Mouse (Mus musculus): Measurements from ENCODE around the gene Dctpp1.

Dctpp1 gene

DNA sequence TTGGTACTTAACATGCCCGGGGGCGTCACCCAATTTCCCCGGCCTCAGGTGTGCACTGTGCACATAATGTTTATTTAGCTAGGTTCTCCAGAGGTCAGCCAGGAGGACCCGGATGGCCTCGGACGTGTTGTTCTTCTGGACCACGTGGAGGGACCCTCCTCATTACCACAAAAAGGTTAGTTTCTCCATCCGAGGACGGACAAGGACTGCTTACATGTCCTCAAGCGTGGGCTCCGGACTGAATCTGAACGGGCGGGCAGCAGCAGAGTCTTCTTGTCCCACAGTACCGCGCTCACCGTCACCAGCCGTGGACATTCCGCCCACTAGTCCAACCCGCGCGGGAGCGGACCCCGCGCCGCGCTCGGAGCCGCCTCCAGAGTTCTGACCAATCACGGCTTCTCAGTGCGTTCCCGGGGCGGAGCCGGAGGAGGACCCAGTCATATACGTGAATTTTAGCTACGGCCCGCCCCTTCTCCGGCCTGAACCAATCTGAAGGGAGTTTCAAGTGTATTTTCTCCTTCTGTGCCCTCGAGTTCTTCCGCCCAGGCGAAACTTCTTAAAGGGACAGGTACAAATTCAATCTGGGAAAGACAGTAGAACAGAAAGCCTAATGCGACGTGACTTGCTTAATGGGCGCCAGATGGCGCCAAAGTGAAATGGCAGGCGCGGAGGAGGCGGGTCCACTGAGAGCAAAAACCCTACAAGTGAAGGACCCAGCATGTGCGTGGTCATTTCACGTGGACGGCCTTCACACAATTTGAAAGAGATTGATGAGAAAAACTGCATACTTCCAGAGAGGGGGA lies at the start of gene Dctpp1:
TSS of gene Dctpp1 (minus strand) at position 401 of the 803 bp plus-strand sequence.
- DNase-seq = peak; percentile 98

DNA sequence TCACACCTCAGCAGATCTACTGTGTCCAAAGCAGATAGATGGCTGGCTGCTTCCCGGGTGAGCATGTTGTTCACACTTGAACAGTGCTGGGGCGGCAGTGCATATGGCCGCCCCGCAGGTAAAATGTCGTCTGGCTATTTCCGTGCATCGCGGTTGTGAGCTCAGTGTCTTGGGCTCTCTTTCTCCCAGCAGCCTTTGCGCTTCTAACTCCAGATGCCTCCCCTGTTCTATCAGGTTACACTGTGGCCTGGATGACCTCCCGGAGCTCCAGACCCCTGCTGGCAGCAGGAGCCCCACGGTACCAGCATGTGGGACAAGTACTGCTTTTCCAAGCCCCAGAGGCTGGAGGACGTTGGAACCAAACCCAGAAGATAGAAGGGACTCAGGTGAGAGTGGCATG lies 49.4 kb upstream of the Dctpp1 start:
- no peak for DNase-seq

DNA sequence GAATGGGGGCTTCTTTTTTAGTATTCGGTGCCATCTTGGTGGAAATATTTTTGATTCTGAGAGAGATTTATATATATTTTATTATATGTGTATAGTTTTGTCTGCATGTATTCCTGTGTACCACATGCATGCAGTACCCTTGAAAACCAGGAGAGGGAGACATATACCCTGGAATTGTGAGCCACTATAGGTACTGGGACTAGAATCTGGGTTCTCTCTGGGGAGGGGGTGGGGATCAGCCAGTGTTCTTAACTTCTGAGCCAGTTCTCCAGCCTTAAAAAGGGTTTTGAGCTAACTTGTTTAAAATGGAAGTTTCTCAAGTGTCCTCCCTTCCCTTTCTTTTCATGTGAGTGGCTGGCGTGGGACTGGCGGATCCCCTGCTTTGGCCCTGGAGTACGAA lies 48.4 kb upstream of the Dctpp1 start:
- peak; percentile 29 for DNase-seq

DNA sequence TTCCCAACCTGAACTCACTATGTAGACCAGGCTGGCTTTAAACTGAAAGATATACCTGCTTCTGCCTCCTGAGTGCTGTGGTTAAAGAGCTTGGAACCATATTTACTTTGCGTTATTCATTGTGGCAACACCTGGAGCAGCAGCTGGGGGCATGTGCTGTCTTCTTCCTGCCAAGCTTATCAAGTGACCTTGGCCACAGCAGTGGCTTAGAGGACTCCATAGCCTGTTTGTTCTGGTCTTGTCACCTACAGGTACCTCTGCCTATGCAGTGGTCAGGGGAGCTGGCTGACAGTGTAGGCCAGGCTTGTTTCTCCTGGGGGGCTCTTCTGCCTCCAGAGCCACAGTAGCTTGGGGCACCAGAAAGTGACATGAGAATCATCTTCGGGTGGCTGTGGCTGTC lies 47.9 kb upstream of the Dctpp1 start:
- no peak for DNase-seq

DNA sequence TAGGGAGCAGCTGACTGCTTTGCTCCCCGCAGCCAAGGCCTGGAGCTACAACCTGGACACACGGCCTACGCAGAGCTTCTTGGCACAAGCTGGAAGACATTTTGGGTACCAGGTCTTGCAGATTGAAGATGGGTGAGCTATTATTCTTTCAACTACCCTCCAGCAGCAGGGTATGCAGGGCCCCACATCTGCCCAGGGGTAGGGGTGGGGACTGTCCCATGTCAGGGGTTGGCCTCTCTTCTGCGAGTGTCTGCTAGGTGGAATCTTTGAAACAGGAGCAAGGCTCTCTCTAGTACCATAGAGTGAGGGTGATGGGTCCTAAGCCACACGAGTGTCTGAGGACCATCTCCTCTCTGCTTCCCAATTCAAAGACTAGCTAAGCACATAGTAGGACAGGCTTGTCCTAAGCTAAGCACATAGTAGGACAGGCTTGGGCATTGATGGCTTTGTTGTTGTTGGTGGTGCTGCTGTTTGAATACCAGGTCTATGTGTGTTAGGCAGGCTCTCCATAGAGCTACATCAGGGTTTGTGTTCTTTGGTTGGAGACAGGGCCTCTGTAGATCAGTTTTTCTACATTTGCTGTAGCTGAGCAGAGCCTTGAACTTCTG lies 37.2 kb upstream of the Dctpp1 start:
- DNase-seq = no peak

DNA sequence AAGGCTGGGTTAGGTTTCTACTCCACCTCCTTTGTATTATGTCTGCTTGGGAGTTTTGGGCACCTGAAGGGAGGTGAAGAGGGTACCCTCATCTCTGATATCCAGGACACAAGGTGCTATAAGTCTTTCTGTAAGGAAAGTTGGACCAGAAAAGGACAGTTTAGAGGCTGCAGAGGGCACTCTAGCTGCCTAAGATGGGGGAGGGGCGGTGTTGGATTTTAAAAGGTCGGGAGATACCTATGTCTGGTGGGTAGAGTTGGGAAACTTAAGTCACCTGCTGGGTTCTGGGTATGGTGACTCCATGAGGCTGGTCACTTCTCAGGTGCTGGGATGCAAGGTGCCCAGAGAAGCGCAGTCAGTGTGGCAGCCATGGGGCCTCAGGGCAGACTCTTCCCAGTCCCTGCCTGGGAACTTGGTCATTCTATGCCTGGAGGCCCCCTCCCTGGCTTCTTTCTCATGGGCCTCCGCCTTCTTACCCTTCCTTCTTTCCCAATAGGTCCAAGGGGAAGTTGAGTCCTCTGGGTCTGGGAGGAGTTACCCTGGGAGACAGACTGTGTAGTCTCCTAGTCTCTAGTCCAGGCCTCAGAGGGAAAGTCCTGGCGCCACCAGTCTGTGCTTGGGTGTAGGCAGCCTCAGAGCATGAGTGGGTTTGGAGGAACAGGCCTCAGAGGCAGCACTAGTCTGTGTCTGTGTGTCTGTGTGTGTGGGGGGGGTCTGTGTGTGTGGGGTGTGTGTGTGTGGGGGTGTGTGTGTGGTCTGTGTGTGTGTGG lies 36.5 kb upstream of the Dctpp1 start:
- no peak for DNase-seq

DNA sequence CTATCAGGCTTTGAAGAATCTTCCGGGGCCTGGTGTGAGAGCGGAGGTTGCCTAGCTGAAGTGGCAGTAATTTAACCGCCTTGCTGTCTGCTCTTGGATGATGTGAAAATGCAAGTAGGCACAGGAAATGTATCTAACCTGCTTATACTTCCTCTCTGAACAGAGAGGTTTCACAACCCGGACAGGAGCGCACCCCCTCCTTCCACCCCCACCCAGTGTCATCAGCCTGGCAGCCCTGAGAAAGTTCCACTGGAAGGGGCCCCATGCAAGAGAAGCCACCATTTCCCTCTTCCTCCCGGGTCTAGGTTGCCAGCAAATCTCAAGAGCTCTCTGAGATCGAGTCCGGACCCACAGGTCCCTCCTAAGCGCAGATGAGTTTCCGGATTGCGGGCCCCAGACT lies 35.6 kb upstream of the Dctpp1 start, which contains the start of gene Itgal:
TSS of gene Itgal (plus strand) at position 163 of the 400 bp plus-strand sequence.
- DNase-seq = no peak

DNA sequence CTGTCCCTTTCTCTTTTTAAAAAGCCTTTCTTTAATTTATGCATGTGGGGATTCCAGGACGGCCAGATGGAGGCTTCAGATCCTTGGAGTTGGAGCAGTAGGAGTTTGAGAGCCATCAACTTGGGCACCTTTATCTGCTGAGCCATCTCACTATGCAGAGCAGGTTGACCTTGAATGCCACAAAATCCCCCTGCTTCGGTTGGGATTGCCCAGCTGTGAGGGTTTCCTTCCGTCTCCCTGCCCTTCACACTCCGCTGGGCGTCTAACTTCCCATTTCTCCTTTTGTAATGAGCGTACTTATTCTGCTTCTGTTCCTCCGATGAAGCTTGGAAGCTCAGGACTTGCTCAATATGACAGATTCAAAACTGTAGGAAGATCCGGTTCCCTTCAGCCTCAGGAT lies 29.6 kb upstream of the Dctpp1 start:
- DNase-seq = no peak

DNA sequence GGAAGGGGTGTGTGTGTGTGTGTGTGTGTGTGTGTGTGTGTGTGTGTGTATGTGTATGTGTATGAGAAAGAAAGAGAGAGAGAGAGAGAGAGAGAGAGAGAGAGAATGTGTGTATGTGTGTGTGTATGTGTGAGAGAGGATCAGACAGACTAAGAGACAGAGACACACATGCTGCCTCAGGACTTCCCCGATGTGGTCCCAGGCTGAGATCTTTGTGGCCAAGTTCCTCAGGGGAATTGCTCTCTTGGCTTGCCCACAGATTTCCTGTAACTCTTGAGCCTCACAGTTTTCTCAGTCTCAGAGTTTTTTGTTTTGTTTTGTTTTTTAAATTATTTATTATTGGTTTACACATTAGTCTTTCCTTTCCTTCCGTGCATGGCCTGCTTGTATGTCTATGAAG lies 28.8 kb upstream of the Dctpp1 start:
- DNase-seq = no peak

DNA sequence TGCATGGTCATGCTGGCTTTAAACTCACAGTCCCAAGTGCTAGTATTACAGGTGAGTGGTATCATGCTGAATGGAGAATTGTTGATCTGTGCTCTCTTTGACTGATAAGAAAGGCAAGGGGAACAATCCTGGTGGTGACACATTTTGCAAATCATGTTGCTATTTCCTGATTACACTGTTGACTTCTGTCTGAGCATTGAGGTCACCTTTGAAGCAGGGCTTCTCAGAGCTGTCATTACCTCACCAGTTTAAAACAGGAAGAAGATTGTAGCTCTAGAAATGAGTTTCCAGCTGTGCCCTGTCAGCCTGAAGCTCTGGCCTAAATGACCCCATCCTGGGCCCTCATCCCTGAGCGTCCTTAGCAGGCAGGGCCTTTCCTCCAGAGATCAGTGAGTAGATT lies 27.4 kb upstream of the Dctpp1 start:
- DNase-seq = no peak

DNA sequence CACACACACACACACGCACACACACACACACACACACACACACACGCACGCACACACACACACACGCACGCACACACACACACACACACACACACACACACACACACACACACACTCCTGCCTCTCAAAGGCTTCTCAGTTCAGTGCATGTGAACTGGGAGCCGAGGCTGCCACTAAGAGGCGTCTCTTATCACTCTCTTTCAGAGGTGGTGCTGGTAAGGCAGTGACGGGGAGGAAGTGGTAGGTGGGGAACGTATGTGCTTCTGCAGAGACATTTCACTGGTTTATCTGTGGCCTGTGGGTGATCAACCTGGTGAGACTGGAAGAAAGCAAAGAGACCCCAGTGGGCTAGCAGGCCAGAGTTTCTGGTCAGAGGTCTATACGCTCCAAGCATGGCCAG lies 24.6 kb upstream of the Dctpp1 start:
- no peak for DNase-seq

DNA sequence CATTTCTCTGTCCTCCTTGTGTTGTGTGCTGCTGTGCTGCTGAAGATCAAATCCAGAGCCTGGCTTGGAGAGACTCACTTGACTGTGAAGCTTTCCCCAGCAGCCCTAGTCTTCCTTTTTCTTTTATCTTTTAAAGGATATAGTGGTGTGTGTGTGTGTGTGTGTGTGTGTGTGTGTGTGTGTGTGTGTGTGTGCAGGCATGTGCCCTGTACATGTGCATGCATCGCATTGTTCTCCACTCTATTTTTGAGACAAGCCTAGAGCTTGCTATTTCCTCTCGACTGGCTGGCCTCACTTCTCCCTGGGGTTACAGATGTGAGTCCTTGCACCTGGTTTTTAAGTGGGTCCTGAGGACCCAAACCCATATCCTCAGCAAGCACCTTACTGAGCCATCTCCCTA lies 21.7 kb upstream of the Dctpp1 start:
- no peak for DNase-seq

DNA sequence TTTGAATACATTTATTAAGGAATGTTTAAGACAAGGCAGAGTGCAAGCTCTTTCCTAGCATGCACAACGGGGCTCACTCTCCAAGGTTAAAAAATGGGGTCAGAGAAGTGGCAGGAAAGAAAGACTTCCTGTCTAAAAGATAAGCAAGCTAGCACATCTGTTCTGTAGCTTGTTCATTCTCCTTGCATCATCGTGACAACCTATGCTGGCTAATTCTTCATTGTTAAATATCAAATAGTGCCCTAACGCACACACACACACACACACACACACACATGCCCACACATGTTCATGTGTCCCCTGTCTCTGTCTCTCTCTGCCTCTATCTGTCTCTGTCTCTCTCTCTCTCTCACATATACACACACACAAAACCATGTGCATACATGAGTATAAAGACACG lies 20.6 kb upstream of the Dctpp1 start:
- no peak for DNase-seq

DNA sequence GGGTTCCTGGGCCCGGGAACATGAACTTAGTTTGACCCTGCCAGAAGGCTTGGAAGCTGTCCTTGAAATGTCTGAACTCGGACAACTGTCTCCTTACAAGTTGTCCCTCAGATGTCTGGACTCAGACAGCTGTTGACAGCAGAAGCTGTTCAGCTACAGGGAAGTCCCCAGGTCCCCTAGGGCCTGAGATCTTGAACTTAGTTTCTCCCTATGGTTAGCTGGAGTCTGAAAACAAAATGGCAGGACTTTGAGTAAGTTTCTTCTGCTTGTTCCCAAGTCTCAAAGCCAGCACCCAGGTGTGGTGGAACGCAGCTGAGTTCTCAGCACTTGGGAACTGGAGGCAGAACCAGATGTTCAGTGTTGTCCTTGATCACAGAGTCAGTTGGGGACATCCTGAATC lies 19.6 kb upstream of the Dctpp1 start:
- no peak for DNase-seq

DNA sequence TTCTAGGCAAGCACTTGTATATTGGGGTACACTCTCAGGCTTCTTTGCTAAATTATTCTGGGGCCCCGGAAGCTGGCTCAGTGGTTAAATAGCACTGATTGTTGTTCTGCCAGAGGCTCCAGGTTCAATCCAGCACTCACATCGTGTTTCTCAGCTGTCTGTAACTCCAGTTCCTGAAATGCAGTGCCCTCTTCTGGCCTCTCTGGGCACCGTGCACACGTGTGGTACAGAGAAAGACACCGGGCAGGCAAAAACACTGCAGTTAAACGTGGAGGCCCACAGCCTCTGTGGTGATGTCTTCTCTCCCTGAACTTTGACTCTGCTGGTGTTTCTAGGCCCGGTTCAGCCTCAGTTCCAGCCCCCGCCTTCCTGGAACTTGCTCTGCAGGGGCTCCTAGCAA lies 17.8 kb upstream of the Dctpp1 start:
- DNase-seq = no peak

DNA sequence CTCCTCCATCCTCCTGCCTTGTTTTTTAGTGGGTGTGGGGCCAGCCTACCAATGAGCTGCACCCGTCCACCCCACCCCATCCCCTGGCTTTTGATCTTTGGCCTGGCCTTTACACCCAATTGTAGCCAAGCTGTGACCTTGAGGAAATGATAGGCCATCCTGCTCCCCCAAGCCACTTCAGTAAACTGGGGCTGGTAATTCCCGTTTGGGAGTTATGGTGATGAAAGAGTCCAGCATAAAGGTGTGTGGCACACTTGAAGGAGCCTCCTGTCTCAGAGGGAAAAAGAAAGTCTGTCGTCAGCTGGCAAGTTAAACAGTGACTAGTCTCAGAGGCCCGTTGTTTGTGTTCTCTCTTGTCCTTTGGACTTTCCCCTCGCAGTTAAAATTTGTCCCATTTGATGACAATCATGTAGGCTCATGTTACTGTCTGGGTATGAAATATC lies 16.0 kb upstream of the Dctpp1 start:
- no peak for DNase-seq

DNA sequence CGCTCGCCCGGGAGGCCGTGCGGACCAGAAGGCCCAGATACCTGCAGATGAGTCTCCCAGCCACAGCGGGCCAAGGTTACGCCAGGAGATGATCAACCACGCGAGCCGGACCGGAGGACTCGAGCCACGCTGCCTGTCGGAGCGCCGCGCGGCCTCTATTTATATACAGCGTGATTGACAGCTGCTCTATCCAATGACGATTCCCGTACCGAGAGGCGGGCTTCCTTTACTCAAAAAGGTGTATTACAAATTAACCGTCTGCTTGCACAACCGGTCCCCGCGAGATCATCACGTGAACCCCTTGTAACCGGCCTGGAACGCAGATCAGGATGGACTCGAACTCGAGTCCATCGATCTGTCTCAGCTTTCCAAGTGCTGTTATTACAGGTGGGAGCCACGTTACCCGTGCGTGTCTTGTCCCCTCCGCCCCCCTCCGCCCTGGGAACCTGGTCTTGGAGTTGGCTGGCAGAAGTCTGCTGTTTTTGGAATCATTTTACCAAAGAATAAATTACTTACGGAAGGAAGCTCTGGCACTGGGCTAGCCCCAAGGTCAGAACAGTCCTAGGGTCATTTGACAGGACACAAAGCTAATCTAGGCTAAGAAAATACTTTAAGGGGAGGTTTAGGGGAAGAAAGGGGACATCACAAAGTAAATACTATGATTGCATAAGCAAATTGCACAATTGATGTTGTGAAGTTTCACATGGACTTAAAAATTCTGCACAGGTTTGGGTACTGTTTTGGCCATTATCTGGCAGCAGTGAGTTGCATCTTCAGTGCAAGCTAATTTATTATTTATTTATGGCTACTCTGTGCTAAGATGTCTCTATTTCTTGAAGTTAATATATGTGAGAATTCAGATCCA lies 13.6 kb upstream of the Dctpp1 start, which contains the start of gene Sephs2:
TSS of gene Sephs2 (minus strand) at position 131 of the 865 bp plus-strand sequence.
- peak; percentile 92 for DNase-seq

DNA sequence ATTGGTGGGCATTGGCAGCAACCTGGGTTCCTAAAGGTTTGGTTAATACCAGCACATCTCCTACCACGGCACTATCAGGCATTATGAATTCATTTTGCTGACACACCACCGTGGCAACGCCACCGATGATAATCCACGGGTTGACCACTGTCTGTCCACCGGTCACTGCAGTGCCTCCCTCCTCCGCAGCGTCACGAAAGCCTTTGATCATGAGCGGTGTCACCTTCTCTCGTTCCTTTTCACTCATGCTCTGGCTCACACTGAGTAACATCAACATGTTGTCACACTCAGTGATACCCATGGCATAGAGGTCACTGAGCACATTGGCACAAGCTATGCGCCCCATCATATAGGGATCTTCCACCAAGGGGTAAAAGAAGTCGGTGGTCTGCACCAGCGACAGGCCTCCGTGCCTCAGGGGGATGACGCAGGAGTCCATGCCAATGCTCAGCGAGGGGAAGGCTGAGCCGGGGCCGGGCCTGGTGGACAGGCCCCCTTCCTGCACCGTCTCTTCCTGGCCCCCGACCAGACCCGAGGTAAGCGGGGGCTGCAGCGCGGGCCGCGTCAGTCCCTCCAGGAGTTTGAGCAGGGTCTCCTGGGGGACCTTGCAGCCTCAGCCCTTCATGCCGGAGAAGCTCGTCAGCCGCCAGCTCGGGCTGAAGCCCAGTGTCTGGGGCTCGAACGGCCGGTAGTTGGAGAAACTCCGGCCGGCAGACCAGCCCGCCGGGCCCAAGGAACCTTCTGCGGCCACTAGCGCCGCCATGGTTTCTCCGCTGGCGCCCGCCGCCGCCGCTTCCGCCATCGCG lies 12.8 kb upstream of the Dctpp1 start:
- no peak for DNase-seq

DNA sequence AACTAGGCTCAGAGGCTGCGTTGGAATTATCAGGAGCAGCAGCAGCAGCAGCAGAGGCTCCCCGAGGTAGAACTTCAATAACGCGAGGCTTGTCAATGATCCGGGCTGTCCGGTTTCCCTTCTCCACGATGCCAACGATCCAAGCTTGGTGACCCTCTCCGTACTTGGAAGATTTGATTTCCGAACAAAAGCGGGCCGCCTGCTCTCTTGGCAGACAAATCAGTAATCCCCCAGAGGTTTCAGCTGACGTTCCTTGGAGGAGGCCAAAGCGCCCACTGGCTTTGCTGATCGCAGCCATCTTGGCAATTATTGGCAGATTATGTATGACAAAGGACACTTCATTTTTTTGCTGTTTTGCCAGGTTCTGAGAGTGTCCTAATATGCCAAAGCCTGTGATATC lies 12.1 kb upstream of the Dctpp1 start:
- DNase-seq = no peak

DNA sequence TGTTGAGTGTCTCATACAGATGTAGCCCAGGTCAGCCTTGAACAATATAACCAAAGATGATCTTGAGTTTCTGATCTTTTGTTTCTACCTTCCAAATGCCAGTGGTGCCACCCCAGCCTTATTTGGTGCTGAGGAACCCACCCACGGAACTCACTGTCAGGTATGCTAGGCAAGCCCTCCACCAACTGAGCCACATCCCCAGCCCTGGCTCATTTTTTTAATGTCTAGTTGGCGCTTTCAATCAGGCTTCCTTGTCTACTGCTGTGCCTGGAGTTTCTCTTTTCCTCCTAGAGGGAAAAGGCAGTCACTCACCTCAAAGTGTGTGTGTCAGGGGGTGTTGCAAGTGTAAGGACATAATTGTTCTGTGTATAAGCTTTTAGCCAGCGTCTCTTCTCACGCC lies 10.6 kb upstream of the Dctpp1 start:
- no peak for DNase-seq

DNA sequence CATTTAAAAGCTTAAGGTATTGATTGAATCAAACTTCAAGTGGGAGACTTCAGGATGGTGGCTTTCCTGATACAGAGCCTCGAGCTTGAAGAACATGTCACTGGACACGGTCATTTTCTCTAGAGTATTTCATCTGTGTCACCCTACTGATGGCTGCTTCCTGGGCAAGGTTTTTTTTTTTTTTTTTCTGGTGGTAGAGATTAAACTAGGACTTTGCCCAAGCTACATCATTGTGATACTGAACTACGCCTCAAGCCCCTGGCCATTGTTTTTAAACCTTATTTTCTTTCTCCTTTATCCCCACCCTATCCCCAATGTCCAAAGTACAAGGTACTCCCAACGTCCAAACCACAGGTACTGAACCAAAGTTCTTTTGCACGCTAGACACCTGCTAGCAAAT lies 10.2 kb upstream of the Dctpp1 start:
- DNase-seq = no peak

DNA sequence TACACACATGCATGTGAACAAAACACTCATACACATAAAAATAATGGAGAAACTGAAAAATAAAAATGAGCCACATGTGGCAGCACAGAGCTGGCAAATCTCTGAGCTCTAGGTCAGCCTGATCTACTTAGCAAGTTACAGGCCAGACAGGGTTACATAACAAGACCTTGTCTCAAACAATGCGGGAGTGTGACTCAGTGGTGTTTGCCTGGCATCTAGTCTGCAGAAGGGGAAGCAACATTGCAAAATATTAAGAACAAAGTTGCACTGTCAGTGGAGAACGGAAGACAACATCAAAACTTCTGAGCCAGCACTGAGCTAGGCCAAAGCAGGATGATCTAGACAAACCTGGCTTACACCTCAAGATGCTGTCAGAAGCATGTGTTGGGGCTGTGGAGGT lies 9.7 kb upstream of the Dctpp1 start:
- DNase-seq = no peak
